Mouse (Mus musculus): Measurements from ENCODE around the gene Npc1l1. TPM values are rescaled to one million over a fixed set of nuclear protein-coding genes. Genes with fewer than 3 reads are reported as not detected.

Gene Npc1l1
- total and polyA plus RNA-seq, 2 experiments: 0.05 TPM; not detected in 1

DNA sequence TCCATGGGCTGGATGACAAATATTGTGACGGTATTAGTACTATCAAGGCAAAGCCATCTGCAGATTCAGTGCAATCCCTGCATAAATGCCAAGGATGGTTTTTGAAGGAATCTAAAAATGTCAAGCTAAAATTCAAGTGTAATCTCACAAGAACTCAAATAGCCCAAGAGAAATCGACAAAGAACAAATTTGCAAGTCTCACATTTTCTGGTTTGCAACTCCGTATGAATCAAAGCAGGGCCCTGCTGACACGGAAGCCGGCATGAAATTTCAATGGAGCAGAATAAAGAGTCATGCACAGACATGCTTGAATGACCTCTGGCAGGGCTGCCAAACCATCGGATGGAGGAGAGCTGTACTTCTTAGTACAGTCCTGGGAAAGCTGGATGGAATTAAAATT lies 10.0 kb downstream of the Npc1l1 start:
- Histone ChIP-seq H3K9ac (ENCODE audit: low read depth, low read length) (no peak overlapping the region), H3K4me3 (ENCODE audit: insufficient read depth, low read depth, low read length) (no peak overlapping the region), H3K27me3 (ENCODE audit: control insufficient read depth, insufficient read depth, low read length) (no peaks in the 10 kb centered on the region), H3K27ac (replicated peaks; ENCODE audit: insufficient read depth, low read depth, low read length) (no peak overlapping the region), H3K36me3 (ENCODE audit: control insufficient read depth, insufficient read depth, low read length) (no peaks in the 10 kb centered on the region), H3K79me2 (ENCODE audit: control insufficient read depth, insufficient read depth, low read length) (no peaks in the 10 kb centered on the region), H3K4me1 (ENCODE audit: control insufficient read depth, insufficient read depth, low read length) (no peaks in the 10 kb centered on the region)
- no peak for DNase-seq (ENCODE audit: extremely low read depth, low read depth, low spot score)
- WGBS: 94% methylated on average over 6 of the region's 6 CpGs
- TF ChIP-seq POLR2A (IDR thresholded peaks at IDR 0.05; ENCODE audit: extremely low read depth, insufficient read depth, low read length) (no peak), CTCF (IDR thresholded peaks at IDR 0.05; ENCODE audit: low read depth, low read length) (no peak)

DNA sequence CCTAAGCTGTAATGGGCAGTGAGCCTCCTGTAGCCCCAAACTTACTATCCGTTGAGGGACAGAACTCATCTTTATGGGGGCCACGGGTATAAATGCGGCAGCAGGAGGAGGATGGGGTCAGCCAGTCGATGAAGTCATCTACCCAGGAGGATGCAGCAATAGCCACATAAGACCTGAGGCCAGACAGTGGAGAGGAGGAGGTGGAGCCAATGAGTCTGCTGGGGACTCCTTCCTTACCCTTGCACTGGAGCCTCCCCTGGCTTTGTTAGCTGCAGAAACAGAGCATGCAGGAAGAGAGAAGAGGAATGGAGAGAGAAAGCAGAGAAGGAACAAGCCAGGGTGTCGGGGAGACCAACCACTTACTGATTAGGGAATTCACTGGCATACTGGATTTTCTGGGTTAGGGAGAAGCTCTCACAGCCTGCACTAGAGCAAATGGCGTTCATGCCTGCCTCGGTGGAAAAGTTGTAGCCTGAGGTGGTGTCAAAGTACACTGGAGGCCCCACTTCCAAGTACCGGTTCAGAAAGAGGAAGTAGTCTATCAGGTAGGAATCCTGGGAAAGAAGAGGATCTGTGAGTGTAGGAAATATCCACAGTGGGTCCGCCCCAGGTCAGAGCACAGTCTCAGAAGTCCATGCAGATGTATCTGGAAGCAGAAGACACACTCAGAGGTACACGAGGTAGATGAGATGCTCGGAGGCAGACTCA lies 11.6 kb downstream of the Npc1l1 start:
- no peaks in the 10 kb centered on the region for H3K36me3 ChIP-seq (ENCODE audit: control insufficient read depth, insufficient read depth, low read length)
- no peaks in the 10 kb centered on the region for H3K79me2 ChIP-seq (ENCODE audit: control insufficient read depth, insufficient read depth, low read length)
- H3K4me3 ChIP-seq (ENCODE audit: insufficient read depth, low read depth, low read length): no peak overlapping the region
- no peaks in the 10 kb centered on the region for H3K4me1 ChIP-seq (ENCODE audit: control insufficient read depth, insufficient read depth, low read length)
- H3K27ac ChIP-seq (replicated peaks; ENCODE audit: insufficient read depth, low read depth, low read length): no peak overlapping the region
- no peak overlapping the region for H3K9ac ChIP-seq (ENCODE audit: low read depth, low read length)
- 80% methylated on average over 11 of the region's 11 CpGs for WGBS
- no peak for TF ChIP-seq CTCF (IDR thresholded peaks at IDR 0.05; ENCODE audit: low read depth, low read length)
- TF ChIP-seq POLR2A (IDR thresholded peaks at IDR 0.05; ENCODE audit: extremely low read depth, insufficient read depth, low read length): no peak
- no peak for DNase-seq (ENCODE audit: extremely low read depth, low read depth, low spot score)
- no peaks in the 10 kb centered on the region for H3K27me3 ChIP-seq (ENCODE audit: control insufficient read depth, insufficient read depth, low read length)

DNA sequence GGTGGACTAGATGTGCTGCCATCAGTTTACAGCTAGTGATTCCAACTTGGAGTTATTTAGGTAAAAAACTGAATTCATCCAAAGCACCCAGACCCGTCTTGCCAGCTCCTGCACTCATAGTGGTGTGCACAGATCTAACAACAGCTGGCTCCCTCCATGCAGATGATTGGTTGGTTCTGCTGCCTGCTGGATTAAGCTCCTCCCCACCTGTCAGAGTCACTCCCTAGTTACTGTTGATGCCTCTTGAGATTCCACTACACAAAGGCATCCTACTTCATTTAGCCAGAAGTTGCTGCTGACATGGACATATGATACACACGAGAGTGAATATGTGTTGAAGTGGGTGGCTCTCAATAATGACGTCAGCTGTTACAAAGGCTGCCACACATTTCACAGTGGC lies 13.1 kb downstream of the Npc1l1 start:
- H3K4me3 ChIP-seq (ENCODE audit: insufficient read depth, low read depth, low read length): no peak overlapping the region
- no peak for DNase-seq (ENCODE audit: extremely low read depth, low read depth, low spot score)
- no peaks in the 10 kb centered on the region for H3K4me1 ChIP-seq (ENCODE audit: control insufficient read depth, insufficient read depth, low read length)
- TF ChIP-seq CTCF (IDR thresholded peaks at IDR 0.05; ENCODE audit: low read depth, low read length) (no peak), POLR2A (IDR thresholded peaks at IDR 0.05; ENCODE audit: extremely low read depth, insufficient read depth, low read length) (no peak)
- no peaks in the 10 kb centered on the region for H3K36me3 ChIP-seq (ENCODE audit: control insufficient read depth, insufficient read depth, low read length)
- no peaks in the 10 kb centered on the region for H3K79me2 ChIP-seq (ENCODE audit: control insufficient read depth, insufficient read depth, low read length)
- WGBS: 72% methylated on average over 3 of the region's 3 CpGs
- no peak overlapping the region for H3K27ac ChIP-seq (replicated peaks; ENCODE audit: insufficient read depth, low read depth, low read length)
- no peaks in the 10 kb centered on the region for H3K27me3 ChIP-seq (ENCODE audit: control insufficient read depth, insufficient read depth, low read length)
- no peak overlapping the region for H3K9ac ChIP-seq (ENCODE audit: low read depth, low read length)

DNA sequence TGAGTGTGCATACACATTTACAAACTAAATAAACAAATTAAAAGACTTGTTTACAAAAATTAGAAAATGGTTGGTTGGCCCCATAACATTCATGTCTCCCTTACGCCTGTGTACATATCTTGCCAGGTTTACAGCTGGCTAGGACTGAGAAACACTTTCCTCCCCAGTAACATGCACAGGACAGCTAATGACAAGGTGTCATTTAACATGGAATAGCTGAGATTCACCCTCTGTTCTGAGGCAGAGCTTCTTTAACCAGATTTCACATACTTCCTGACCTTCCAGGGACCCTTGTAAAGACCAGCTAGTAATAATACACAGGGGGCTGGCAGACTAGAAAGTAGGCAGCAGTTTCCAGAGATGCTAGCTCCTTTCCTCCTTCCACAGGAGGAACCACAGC lies 21.8 kb downstream of the Npc1l1 start:
- Histone ChIP-seq H3K79me2 (ENCODE audit: control insufficient read depth, insufficient read depth, low read length) (no peaks in the 10 kb centered on the region), H3K4me1 (ENCODE audit: control insufficient read depth, insufficient read depth, low read length) (no peaks in the 10 kb centered on the region), H3K27ac (replicated peaks; ENCODE audit: insufficient read depth, low read depth, low read length) (no peak overlapping the region), H3K36me3 (ENCODE audit: control insufficient read depth, insufficient read depth, low read length) (no peaks in the 10 kb centered on the region), H3K27me3 (ENCODE audit: control insufficient read depth, insufficient read depth, low read length) (no peaks in the 10 kb centered on the region; the same call in 1 of the 2 replicates), H3K9ac (ENCODE audit: low read depth, low read length) (no peak overlapping the region), H3K4me3 (ENCODE audit: insufficient read depth, low read depth, low read length) (no peak overlapping the region)
- WGBS: 84% methylated on average over 1 of the region's 1 CpGs
- DNase-seq (ENCODE audit: extremely low read depth, low read depth, low spot score): no peak
- TF ChIP-seq POLR2A (IDR thresholded peaks at IDR 0.05; ENCODE audit: extremely low read depth, insufficient read depth, low read length) (no peak), CTCF (IDR thresholded peaks at IDR 0.05; ENCODE audit: low read depth, low read length) (no peak)

DNA sequence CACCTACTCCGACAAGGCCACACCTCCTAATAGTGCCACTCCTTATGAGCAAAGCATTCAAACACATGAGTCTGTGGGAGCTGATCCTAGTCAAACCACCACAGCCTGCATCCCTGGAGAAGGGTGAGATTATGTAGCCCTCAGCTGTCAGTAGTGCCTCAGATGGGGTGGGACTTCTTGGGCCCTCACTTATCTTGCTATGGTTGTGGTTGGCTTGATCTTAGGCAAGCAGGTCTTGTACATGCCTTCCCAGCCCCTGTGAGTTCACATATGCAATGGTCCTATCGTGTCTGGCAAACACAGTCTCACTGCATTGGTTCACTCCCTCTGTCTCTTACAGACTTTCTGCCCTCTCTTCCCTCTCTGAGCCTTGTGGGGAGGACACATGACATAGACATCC lies 22.9 kb downstream of the Npc1l1 start:
- Histone ChIP-seq H3K79me2 (ENCODE audit: control insufficient read depth, insufficient read depth, low read length) (no peaks in the 10 kb centered on the region), H3K27ac (replicated peaks; ENCODE audit: insufficient read depth, low read depth, low read length) (no peak overlapping the region), H3K4me3 (ENCODE audit: insufficient read depth, low read depth, low read length) (no peak overlapping the region), H3K36me3 (ENCODE audit: control insufficient read depth, insufficient read depth, low read length) (no peaks in the 10 kb centered on the region), H3K4me1 (ENCODE audit: control insufficient read depth, insufficient read depth, low read length) (no peaks in the 10 kb centered on the region), H3K9ac (ENCODE audit: low read depth, low read length) (no peak overlapping the region), H3K27me3 (ENCODE audit: control insufficient read depth, insufficient read depth, low read length) (no peaks in the 10 kb centered on the region; the same call in 1 of the 2 replicates)
- no peak for DNase-seq (ENCODE audit: extremely low read depth, low read depth, low spot score)
- TF ChIP-seq CTCF (IDR thresholded peaks at IDR 0.05; ENCODE audit: low read depth, low read length): no peak
- 90% methylated on average over 2 of the region's 2 CpGs for WGBS

DNA sequence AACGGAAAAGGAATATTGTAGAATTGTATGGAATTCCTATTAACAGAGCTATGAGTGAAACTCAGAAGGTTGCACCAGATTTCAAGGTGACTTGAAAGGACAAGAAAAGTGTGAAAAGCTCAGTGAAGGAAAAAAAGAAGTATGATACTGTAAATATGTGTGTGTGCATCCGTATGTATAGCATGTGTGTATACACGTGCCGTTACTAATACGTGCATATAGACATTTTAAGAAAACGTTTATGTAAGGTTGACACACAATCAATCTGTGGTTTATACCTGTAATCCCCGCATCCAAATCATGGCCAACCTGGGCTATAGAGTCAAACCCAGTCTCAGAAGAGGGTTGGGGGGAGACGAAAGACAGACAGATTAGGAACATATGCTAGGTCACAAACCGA lies 29.4 kb downstream of the Npc1l1 start:
- no peak for DNase-seq (ENCODE audit: extremely low read depth, low read depth, low spot score)
- Histone ChIP-seq H3K36me3 (ENCODE audit: control insufficient read depth, insufficient read depth, low read length) (no peaks in the 10 kb centered on the region), H3K27me3 (ENCODE audit: control insufficient read depth, insufficient read depth, low read length) (no peaks in the 10 kb centered on the region; the same call in 1 of the 2 replicates), H3K9ac (ENCODE audit: low read depth, low read length) (no peak overlapping the region), H3K4me1 (ENCODE audit: control insufficient read depth, insufficient read depth, low read length) (peaks cover 7% of the 10 kb centered on the region), H3K27ac (replicated peaks; ENCODE audit: insufficient read depth, low read depth, low read length) (no peak overlapping the region), H3K79me2 (ENCODE audit: control insufficient read depth, insufficient read depth, low read length) (peaks cover 18% of the 10 kb centered on the region; the same call in 1 of the 2 replicates), H3K4me3 (ENCODE audit: insufficient read depth, low read depth, low read length) (peak overlapping the region; percentile 77; the same call in 1 of the 2 replicates)
- no peak for TF ChIP-seq CTCF (IDR thresholded peaks at IDR 0.05; ENCODE audit: low read depth, low read length)
- no peak for TF ChIP-seq POLR2A (IDR thresholded peaks at IDR 0.05; ENCODE audit: extremely low read depth, insufficient read depth, low read length)
- WGBS: 24% methylated on average over 9 of the region's 9 CpGs

Measured in liver, adult 2 months (tissue).